Mouse (Mus musculus) olfactory bulb, adult 2 months (tissue): Measurements from ENCODE around the gene Gdf11.

Experiments
- CTCF ChIP-seq: fragments of 200-500 bp; IDR thresholded peaks from 2 replicates; pipeline ENCODE4 v1.5.1; 2012; ENCODE audit warnings: low read depth, mild to moderate bottlenecking, low read length, moderate library complexity; ENCODE audit not compliant: insufficient read depth
- POLR2A ChIP-seq: fragments of 200-500 bp; IDR thresholded peaks from 2 replicates; pipeline ENCODE4 v1.6.1; 2012; ENCODE audit warnings: mild to moderate bottlenecking, low read depth, low read length, moderate library complexity; ENCODE audit not compliant: insufficient read depth

DNA sequence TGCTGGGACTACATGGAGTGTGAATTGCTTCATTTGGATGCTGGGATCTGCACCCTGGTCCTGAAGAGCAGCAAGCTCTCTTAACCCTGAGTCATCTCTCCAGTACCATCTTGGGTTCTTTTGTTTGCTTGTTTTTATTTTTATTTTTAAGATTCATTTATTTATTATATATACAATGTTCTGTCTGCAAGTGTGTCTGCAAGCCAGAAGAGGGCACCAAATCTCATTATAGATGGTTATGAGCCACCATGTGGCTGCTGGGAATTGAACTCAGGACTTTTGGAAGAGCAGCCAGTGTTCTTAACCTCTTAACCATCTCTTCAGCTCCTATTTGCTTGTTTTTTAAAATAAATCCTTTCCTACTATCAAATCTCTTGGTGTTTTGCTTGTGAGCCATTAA is 54.1 kb downstream of the Gdf11 start:
- TF ChIP-seq CTCF, result no peak
- TF ChIP-seq POLR2A, result no peak
